Mouse (Mus musculus) lung, embryonic 16.5 days (tissue): ENCODE data around the gene Cwc25. TPM values are rescaled to one million over a fixed set of nuclear protein-coding genes. Genes with fewer than 3 reads are reported as not detected.

ENCODE experiments used
- ATAC-seq: fragments of 200-750 bp; cut with Nextera tagmentation; 2 replicates; pipeline ENCODE4 v1.8.0; 2017; ENCODE audit warnings: low read depth, mild to moderate bottlenecking, moderate library complexity
- H3K27ac ChIP-seq: fragments of 300-500 bp; sonication (generic); 2 replicates; pipeline ENCODE4 v1.5.1; 2014; ENCODE audit warnings: mild to moderate bottlenecking, control low read depth, low read length
- H3K27me3 ChIP-seq: fragments of 300-500 bp; sonication (generic); 2 replicates; pipeline ENCODE4 v1.6.1; 2014; ENCODE audit warnings: low read depth, low read length, mixed read lengths; ENCODE audit not compliant: control insufficient read depth, insufficient read depth
- H3K36me3 ChIP-seq: fragments of 300-500 bp; sonication (generic); 2 replicates; pipeline ENCODE4 v1.6.1; 2014; ENCODE audit warnings: low read length; ENCODE audit not compliant: control insufficient read depth, insufficient read depth
- H3K4me1 ChIP-seq: fragments of 300-500 bp; sonication (generic); replicated peaks from 2 replicates; pipeline ENCODE4 v1.6.1; 2014; ENCODE audit warnings: low read length, mixed read lengths; ENCODE audit not compliant: control insufficient read depth, insufficient read depth
- H3K4me2 ChIP-seq: fragments of 300-500 bp; sonication (generic); 2 replicates; pipeline ENCODE4 v1.6.1; 2014; ENCODE audit warnings: low read depth, low read length, control low read depth
- H3K4me3 ChIP-seq: fragments of 300-500 bp; sonication (generic); 2 replicates; pipeline ENCODE4 v1.5.1; 2014; ENCODE audit warnings: mild to moderate bottlenecking, low read length, control low read depth
- H3K9ac ChIP-seq: fragments of 300-500 bp; sonication (generic); 2 replicates; pipeline ENCODE4 v1.6.1; 2014; ENCODE audit warnings: low read length, control low read depth
- H3K9me3 ChIP-seq: fragments of 300-500 bp; sonication (generic); 2 replicates; pipeline ENCODE4 v1.6.1; 2016; ENCODE audit warnings: low read length; ENCODE audit not compliant: control insufficient read depth
- WGBS: fragments of 180-500 bp; shearing (Covaris S2); extraction: QIAGEN DNeasy Blood & Tissue Kit; methylation state at CpG from one replicate; pipeline ENCODE4 v1.1.7; 2014; 5-methylcytosine and 5-hydroxymethylcytosine counted together
- polyA plus RNA-seq: library from polyadenylated mRNA; unstranded; fragments of >200 nt; fragmentation: Nextera tagmentation; extraction: Ambion mirVana; gene quantifications from 2 replicates; pipeline ENCODE4 v1.2.1, GENCODE M21; 2015

Cwc25 gene
- polyA plus RNA-seq, 1 experiment from 2014 or later: 16.1 TPM

DNA sequence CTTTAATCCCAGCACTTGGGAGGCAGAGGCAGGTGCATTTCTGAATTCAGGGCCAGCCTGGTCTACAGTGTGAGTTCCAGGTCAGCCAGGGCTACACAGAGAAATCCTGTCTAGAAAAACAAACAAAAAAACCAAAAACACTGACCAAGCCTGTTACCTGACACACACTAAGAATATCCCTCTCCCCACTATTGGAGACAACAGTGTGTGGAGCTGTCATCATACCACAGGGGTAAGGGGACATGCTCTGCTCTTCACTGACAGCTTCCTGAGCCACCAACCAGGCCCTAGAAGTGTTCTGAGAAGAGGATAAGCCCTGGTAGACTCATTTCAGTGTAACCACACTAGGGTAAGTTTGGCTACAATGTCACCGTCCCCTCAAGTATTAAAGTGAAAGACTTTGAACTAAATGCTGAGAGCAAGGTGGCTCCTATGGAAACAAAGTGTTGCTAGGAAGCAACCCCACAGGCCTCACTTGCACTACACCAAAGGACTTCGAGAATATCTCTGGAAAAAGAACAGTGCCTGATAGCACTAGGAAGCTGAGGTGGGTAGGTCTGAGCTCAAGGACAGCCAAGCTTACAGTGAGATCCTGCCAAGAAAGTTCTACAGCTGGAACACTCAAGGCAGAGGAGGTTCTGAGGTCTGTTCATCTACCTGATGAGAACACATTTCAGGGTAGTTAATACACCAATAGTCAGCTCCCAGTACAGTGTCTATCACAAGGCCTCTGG, 13.8 kb upstream of the Cwc25 start:
- no peaks in the 10 kb centered on the region for H3K9me3 ChIP-seq
- peak overlapping the region; percentile 97 for H3K4me3 ChIP-seq
- no peak for ATAC-seq
- peaks cover 12% of the 10 kb centered on the region for H3K4me1 ChIP-seq
- H3K36me3 ChIP-seq: peaks cover 41% of the 10 kb centered on the region
- peak overlapping the region; percentile 76 for H3K4me2 ChIP-seq
- no peaks in the 10 kb centered on the region for H3K27me3 ChIP-seq
- H3K27ac ChIP-seq: no peak overlapping the region
- H3K9ac ChIP-seq: peak overlapping the region; percentile 99
- 68% methylated on average over 2 of the region's 2 CpGs for WGBS

DNA sequence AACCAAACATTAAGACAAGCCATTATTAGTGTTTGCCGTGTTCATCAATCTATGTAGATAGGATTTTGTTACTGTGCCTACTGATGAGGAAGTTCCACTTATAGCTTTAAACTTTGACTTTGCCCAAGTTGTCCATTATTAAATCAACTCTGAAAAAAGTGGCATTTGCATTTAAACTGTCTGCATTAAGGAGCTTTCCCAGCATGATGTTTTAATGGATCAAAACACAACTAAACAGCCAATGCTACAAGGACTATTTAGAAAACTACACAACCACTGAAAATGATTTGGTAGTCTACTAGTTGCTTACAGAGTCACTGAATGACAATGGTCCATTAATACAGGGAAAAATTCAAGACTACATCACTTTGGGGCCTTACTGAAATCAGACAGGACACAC, 12.6 kb upstream of the Cwc25 start:
- Histone ChIP-seq H3K4me3 (no peak overlapping the region), H3K9ac (no peak overlapping the region), H3K36me3 (peaks cover 41% of the 10 kb centered on the region), H3K27me3 (no peaks in the 10 kb centered on the region), H3K4me2 (no peak overlapping the region), H3K9me3 (no peaks in the 10 kb centered on the region), H3K4me1 (peaks cover 12% of the 10 kb centered on the region), H3K27ac (no peak overlapping the region)
- ATAC-seq: no peak
- WGBS: 98% methylated on average over 1 of the region's 1 CpGs

DNA sequence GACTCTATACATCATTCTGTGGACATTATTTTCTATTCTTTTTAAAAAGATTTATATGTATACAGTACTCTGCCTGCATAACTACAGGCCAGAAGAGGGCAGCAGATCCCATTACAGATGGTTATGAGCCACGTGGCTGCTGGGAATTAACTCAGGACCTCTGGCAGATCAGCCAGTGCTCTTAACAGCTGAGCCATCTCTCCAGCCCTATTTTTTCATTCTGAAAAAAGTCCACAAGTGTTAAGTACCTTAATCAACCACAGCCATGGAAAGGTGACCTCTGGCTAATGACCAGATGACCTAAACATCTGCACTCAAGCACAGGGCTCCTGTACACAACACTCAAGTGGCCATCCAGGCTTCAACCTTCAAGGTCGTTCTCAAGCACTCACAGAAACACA, 10.8 kb upstream of the Cwc25 start:
- Histone ChIP-seq H3K9ac (no peak overlapping the region), H3K4me2 (no peak overlapping the region), H3K9me3 (no peaks in the 10 kb centered on the region), H3K36me3 (peaks cover 41% of the 10 kb centered on the region), H3K4me3 (no peak overlapping the region), H3K27ac (no peak overlapping the region), H3K4me1 (peaks cover 12% of the 10 kb centered on the region), H3K27me3 (no peaks in the 10 kb centered on the region)
- WGBS: 44% methylated on average over 2 of the region's 2 CpGs
- ATAC-seq: no peak

DNA sequence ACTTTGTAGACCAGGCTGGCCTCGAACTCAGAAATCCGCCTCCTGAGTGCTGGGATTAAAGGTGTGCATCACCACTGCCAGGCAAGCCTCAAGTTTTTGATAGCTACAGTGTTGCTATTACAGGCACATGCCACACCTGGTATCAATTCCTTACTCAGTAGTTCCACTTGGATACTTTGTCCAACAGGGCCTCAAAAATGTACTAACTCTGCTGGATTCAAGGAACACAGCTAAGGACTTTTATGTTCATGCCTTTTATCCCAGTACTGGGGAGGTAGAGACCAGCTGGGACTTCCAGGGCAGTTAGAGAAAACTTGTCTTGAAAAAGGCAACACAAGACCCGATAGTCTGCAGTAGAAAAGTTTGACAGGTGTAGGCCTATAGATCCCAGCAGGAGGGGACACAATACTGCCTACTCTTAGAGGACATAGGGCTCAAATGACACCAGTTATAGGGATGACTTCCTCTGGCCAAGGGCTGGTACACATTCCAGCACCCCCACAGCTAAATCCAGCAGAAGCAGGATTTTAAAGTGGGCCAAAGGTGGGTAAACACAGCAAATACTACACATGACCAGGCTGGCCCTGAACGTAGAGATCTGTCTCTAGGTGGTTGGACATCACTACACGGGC, 10.3 kb upstream of the Cwc25 start:
- Histone ChIP-seq H3K27ac (no peak overlapping the region), H3K9ac (no peak overlapping the region), H3K9me3 (no peaks in the 10 kb centered on the region), H3K4me2 (no peak overlapping the region), H3K4me1 (peaks cover 12% of the 10 kb centered on the region), H3K27me3 (no peaks in the 10 kb centered on the region), H3K4me3 (no peak overlapping the region), H3K36me3 (peaks cover 41% of the 10 kb centered on the region)
- no peak for ATAC-seq
- 56% methylated on average over 5 of the region's 5 CpGs for WGBS

DNA sequence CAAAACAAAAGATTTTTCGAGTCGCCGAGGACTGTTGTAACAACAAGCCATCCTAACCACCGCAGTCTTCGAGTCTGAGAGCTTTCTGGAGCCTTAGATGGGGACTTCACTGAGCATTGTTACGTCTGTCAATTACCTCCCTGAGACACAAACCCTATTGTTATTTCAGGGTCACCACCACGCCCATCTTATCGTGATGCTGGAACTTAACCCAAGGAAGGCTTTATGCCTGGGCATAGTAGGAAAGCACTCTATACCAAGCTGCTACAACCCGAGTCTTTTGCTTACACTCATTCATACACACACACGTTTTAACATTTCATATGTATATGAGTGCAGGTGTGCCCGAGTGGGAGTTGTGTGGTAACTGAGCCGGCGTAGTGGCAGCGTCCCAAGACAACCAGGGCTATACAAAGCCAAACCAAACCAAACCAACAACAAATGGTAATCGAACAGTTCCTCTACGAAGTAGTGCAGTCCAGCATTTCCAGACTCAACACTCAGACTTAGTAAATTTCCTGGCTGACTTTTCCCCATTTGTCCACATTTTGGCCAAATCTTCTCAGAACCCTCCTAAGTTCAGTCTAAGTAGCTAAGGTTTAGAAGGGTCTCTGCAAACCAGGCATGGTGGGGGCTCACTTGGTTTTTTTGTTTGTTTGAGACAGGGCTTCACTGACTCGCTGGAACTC, 9.6 kb upstream of the Cwc25 start, which contains the start of gene 1700001P01Rik:
Gene 1700001P01Rik, minus strand, starts transcription at position 111 of the 689 bp plus-strand sequence.
- no peak within 1 kb of the TSS for H3K4me2 ChIP-seq
- WGBS: 48% methylated on average over 17 of the region's 17 CpGs
- no peak for ATAC-seq
- peaks cover 40% of the 10 kb centered on the region for H3K36me3 ChIP-seq
- H3K27me3 ChIP-seq: no peaks in the 10 kb centered on the region
- no peaks in the 10 kb centered on the region for H3K9me3 ChIP-seq
- H3K4me3 ChIP-seq: no peak within 1 kb of the TSS
- H3K27ac ChIP-seq: no peak within 1 kb of the TSS
- peaks cover 9% of the 10 kb centered on the region for H3K4me1 ChIP-seq
- H3K9ac ChIP-seq: no peak within 1 kb of the TSS

DNA sequence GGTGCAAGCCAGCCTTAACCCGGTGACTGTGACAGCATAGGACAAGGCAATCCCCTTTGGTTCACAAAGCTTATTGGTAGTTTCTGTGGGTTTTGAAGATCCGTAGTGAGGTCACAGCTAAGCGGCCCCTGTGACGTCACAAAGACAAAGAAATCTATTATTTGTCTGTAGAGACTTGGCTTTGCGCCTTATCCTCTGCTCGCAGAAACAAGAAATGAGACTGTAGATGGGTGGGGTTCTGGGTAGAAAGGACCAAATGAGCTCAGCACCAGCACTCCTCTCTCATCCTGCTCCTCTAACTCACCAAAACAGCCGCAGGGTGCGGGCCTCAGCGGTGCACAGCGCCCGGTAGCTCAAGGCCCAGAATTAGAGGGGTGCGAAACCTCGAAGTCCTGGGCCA, 8.8 kb upstream of the Cwc25 start:
- ATAC-seq: no peak
- 71% methylated on average over 13 of the region's 13 CpGs for WGBS
- no peak overlapping the region for H3K9ac ChIP-seq
- peaks cover 1% of the 10 kb centered on the region for H3K4me1 ChIP-seq
- H3K9me3 ChIP-seq: no peaks in the 10 kb centered on the region
- no peak overlapping the region for H3K4me3 ChIP-seq
- no peak overlapping the region for H3K4me2 ChIP-seq
- peaks cover 33% of the 10 kb centered on the region for H3K36me3 ChIP-seq
- H3K27ac ChIP-seq: no peak overlapping the region
- H3K27me3 ChIP-seq: no peaks in the 10 kb centered on the region

DNA sequence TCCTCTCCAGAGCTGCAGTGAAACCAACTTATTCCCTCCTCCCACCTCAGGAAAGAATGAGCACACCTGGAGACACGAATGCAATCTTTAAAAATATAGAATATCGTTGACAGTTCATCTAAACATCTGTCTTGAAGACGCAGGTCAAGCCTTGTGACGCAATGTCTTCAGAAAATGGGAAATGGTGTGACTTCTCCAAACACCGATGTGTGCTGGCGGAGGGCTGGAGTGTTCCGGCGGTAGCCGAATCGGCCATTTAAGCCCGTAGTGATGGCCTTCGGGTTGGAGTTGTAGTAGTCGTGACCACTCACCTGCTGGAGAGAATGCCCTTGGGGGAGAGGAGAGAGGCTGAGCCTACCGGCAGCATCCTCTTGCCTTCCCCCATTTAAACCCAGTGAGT, 5.1 kb upstream of the Cwc25 start:
- 71% methylated on average over 14 of the region's 14 CpGs for WGBS
- ATAC-seq: no peak
- Histone ChIP-seq H3K9me3 (no peaks in the 10 kb centered on the region), H3K9ac (no peak overlapping the region), H3K36me3 (peaks cover under 1% of the 10 kb centered on the region), H3K4me3 (no peak overlapping the region), H3K27me3 (no peaks in the 10 kb centered on the region), H3K27ac (no peak overlapping the region), H3K4me2 (no peak overlapping the region), H3K4me1 (peaks cover 3% of the 10 kb centered on the region; the same call in 1 of the 2 replicates)

DNA sequence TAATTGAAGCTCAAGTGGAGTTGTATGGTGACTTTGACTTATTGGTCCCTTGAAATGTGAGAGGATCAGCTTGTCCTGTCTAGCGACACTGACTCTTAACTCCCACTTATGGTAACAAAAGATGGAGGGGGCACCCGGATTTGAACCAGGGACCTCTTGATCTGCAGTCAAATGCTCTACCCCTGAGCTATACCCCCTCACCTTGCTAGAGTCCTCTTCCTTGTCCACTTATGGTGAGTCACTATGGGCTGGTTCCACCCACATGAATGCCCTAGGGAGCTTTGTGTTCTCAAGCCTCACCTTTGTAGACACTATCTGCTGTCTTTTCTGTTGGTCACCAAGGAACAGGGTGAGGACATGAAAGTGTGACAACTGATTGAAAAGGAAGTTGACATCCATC, 3.3 kb upstream of the Cwc25 start:
- 23% methylated on average over 2 of the region's 2 CpGs for WGBS
- no peak overlapping the region for H3K4me2 ChIP-seq
- no peak for ATAC-seq

DNA sequence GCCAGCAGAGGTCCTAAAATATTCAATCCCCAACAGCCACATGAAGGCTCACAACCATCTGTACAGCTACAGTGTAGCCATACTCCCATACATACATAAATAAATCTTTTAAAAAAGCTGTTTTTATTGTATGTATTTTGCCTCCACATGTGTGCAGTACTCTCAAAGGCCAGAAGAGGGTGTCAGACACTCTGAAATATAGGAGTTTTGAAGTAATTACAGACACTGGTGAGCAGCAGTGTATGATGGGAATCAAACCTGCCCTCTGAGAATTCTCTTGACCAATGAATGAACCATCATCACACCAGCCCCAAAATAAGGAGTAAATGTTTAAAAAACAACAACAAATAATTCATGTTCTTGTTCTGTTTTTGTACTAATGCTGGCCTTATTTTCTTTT, 4.7 kb downstream of the Cwc25 start:
- H3K4me1 ChIP-seq: peaks cover 7% of the 10 kb centered on the region; the same call in 1 of the 2 replicates
- no peak overlapping the region for H3K27ac ChIP-seq
- H3K4me2 ChIP-seq: no peak overlapping the region
- H3K36me3 ChIP-seq: peaks cover 22% of the 10 kb centered on the region
- H3K9ac ChIP-seq: no peak overlapping the region
- no peak for ATAC-seq
- no peak overlapping the region for H3K4me3 ChIP-seq
- no peaks in the 10 kb centered on the region for H3K27me3 ChIP-seq
- H3K9me3 ChIP-seq: no peaks in the 10 kb centered on the region

More for the DNA sequence above, 3.3 kb upstream of the Cwc25 start:
- H3K27me3 ChIP-seq: no peaks in the 10 kb centered on the region
- no peaks in the 10 kb centered on the region for H3K9me3 ChIP-seq
- H3K27ac ChIP-seq: no peak overlapping the region
- H3K36me3 ChIP-seq: no peaks in the 10 kb centered on the region
- peaks cover 10% of the 10 kb centered on the region for H3K4me1 ChIP-seq
- no peak overlapping the region for H3K9ac ChIP-seq
- H3K4me3 ChIP-seq: no peak overlapping the region
